Mouse (Mus musculus) forebrain, embryonic 15.5 days (tissue): ENCODE data around the gene Hspd1. TPM values are rescaled to one million over a fixed set of nuclear protein-coding genes. Genes with fewer than 3 reads are reported as not detected.

ENCODE experiments used
- ATAC-seq: fragments of 200-750 bp; cut with Nextera tagmentation; replicated peaks from 2 replicates; pipeline ENCODE4 v1.8.0; 2017; ENCODE audit warnings: mild to moderate bottlenecking, moderate TSS enrichment, moderate library complexity
- H3K27ac ChIP-seq: fragments of 300-500 bp; sonication (generic); replicated peaks from 2 replicates; pipeline ENCODE4 v1.5.1; 2015; ENCODE audit warnings: mild to moderate bottlenecking, inconsistent platforms
- H3K27me3 ChIP-seq: fragments of 300-500 bp; sonication (generic); 2 replicates; pipeline ENCODE4 v1.6.1; 2015; ENCODE audit warnings: inconsistent platforms
- H3K36me3 ChIP-seq: fragments of 300-500 bp; sonication (generic); 2 replicates; pipeline ENCODE4 v1.6.1; 2015; ENCODE audit warnings: mild to moderate bottlenecking, inconsistent platforms
- H3K4me1 ChIP-seq: fragments of 300-500 bp; sonication (generic); 2 replicates; pipeline ENCODE4 v1.6.1; 2015; ENCODE audit warnings: inconsistent platforms
- H3K4me2 ChIP-seq: fragments of 300-500 bp; sonication (generic); replicated peaks from 2 replicates; pipeline ENCODE4 v1.6.1; 2015; ENCODE audit warnings: mild to moderate bottlenecking, inconsistent platforms
- H3K4me3 ChIP-seq: fragments of 300-500 bp; sonication (generic); 2 replicates; pipeline ENCODE4 v1.5.1; 2015; ENCODE audit warnings: mild to moderate bottlenecking, inconsistent platforms
- H3K9ac ChIP-seq: fragments of 300-500 bp; sonication (generic); replicated peaks from 2 replicates; pipeline ENCODE4 v1.6.1; 2015; ENCODE audit warnings: mild to moderate bottlenecking, inconsistent platforms
- H3K9me3 ChIP-seq: fragments of 300-500 bp; sonication (generic); 2 replicates; pipeline ENCODE4 v1.6.1; 2016; ENCODE audit warnings: inconsistent platforms
- WGBS: fragments of 180-500 bp; shearing (Covaris S2); methylation state at CpG from one replicate; pipeline ENCODE4 v1.1.7; 2015; ENCODE audit warnings: mixed read lengths; 5-methylcytosine and 5-hydroxymethylcytosine counted together
- polyA plus RNA-seq: library from polyadenylated mRNA; unstranded; fragments of >200 nt; fragmentation: Nextera tagmentation; extraction: Ambion mirVana; gene quantifications from 2 replicates; pipeline ENCODE4 v1.2.1, GENCODE M21; 2015

Hspd1 gene
- polyA plus RNA-seq, 1 experiment from 2014 or later: 291 TPM

DNA sequence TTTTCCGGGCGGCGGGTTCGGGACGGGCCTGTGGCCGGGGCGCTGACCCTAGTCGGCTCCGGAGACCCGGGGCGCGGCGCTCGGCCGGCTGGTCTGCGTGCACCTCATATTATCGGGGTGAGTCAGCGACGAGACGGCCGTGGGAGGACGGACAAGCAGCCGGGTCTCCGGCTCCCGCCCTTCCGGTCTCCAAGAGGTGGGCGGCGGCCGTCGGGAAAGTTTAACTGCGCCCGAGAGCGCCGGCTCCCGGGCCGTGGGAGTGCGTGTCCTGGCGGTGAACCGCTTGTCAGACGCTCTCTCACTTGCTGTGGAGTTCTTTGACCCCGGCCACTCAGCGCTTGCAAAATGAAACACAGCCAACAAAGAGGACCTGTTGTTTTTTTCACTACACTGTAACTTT lies 35.0 kb downstream of the Hspd1 start:
- ATAC-seq: no peak
- H3K4me2 ChIP-seq: peak overlapping the region; percentile 73
- H3K9ac ChIP-seq: peak overlapping the region; percentile 64
- no peaks in the 10 kb centered on the region; the same call in 1 of the 2 replicates for H3K36me3 ChIP-seq
- no peaks in the 10 kb centered on the region for H3K9me3 ChIP-seq
- peak overlapping the region; percentile 79 for H3K4me3 ChIP-seq
- peaks cover 4% of the 10 kb centered on the region; the same call in 1 of the 2 replicates for H3K27me3 ChIP-seq
- WGBS: under 1% methylated on average over 42 of the region's 42 CpGs
- peak overlapping the region; percentile 58 for H3K27ac ChIP-seq
- H3K4me1 ChIP-seq: peaks cover 15% of the 10 kb centered on the region

DNA sequence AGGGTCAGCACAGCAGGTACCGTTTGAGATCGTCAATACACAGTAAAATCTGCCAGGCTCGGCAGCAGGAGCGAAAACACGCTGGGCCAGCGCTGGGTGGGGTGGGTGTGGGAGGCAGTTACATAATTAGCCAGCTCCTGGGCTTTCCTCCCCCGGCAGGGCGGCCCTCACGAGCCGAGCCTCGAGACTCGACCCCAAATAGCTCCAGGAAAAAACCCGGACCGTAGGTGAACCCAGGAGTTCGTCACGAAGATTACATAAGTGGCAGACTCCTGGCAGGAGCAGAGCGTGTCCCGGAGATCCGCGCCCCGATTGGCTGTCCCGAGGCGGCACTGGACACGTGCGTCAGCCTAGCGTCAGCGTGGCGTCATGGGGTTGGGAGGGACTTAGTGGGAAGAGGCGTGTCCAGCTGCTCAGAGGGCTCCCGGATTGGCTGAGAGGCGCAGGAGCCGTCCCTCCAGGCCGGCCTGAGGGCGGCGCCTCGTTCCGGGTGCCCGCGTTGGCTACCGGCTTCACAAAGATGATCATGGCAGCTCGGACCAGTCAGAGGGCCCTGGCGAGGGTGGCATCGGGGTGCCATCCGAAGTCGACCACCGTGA lies 35.6 kb downstream of the Hspd1 start, which contains the start of gene Coq10b:
Coq10b (plus strand) TSS at position 416 of the 599 bp plus-strand sequence.
- peak within 1 kb of the TSS; percentile 73 for H3K4me2 ChIP-seq
- under 1% methylated on average over 44 of the region's 46 CpGs for WGBS
- H3K9me3 ChIP-seq: no peaks in the 10 kb centered on the region
- no peaks in the 10 kb centered on the region; the same call in 1 of the 2 replicates for H3K36me3 ChIP-seq
- H3K4me1 ChIP-seq: peaks cover 15% of the 10 kb centered on the region
- peak; percentile 100 for ATAC-seq
- peaks cover 4% of the 10 kb centered on the region; the same call in 1 of the 2 replicates for H3K27me3 ChIP-seq
- H3K4me3 ChIP-seq: peak within 1 kb of the TSS; percentile 79
- peak within 1 kb of the TSS; percentile 71 for H3K27ac ChIP-seq
- peak within 1 kb of the TSS; percentile 64 for H3K9ac ChIP-seq

DNA sequence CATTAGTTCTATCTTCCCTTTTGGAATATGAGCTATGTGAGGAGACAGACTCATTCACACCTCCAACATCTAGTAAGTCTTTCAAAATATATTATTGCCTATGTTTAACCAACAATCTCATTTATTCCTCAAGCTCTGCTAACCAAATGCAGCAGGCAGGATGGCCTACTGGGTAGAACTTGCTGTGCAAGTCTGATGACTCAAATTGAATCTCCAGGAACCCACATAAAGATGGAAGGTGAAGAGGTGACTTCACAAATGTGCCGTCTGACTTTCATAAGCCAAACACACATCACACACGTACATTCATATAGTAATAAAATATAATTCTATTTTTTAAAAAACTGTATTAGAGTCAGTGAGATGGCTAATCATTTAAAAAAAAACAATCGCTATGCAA lies 36.4 kb downstream of the Hspd1 start:
- peak overlapping the region; percentile 79; the same call in 1 of the 2 replicates for H3K4me3 ChIP-seq
- peaks cover 4% of the 10 kb centered on the region; the same call in 1 of the 2 replicates for H3K27me3 ChIP-seq
- H3K27ac ChIP-seq: no peak overlapping the region
- no peaks in the 10 kb centered on the region for H3K36me3 ChIP-seq
- ATAC-seq: no peak
- peak overlapping the region; percentile 72 for H3K4me2 ChIP-seq
- H3K9me3 ChIP-seq: no peaks in the 10 kb centered on the region
- H3K4me1 ChIP-seq: peaks cover 15% of the 10 kb centered on the region
- peak overlapping the region; percentile 62 for H3K9ac ChIP-seq
- WGBS: 70% methylated on average over 3 of the region's 3 CpGs

DNA sequence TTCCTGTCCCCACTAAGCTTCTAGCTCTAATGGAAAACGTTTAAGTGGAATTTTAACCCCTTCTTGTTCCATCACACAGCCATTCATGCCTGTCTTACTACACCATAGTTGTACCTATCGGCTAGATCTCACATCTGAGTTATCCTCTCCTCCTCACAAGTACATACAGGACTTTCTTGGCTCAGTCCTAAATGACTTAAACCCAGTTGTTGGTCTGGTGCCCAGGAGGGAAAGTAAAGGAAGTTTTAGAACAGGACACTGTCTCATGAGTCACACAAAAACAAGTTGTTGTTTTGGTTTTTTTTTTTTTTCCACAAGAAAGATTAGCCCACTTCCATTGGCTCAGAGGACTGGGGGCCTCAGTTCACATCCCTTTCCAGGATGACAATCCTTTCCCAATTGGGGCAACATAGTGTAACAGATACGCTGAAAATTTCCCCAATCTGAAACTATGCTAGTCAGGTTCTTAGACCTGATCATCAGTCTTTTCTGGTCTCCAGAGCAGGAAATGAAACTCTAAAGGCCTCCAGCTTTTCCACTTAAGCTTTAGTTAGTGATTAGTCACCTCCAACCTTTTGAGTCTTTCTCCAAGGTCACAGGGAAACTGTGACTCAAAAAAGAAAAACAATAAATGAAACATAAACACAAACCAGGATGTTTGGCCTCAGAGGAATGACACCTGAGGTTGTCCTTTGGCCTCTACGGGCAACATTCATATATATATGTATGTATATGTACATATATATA lies 39.0 kb downstream of the Hspd1 start:
- no peak for ATAC-seq
- H3K36me3 ChIP-seq: no peaks in the 10 kb centered on the region
- H3K27me3 ChIP-seq: peaks cover 4% of the 10 kb centered on the region; the same call in 1 of the 2 replicates
- H3K27ac ChIP-seq: no peak overlapping the region
- H3K4me2 ChIP-seq: no peak overlapping the region
- H3K4me1 ChIP-seq: peaks cover 13% of the 10 kb centered on the region
- H3K9ac ChIP-seq: no peak overlapping the region
- 72% methylated on average over 4 of the region's 4 CpGs for WGBS
- H3K4me3 ChIP-seq: no peak overlapping the region
- no peaks in the 10 kb centered on the region for H3K9me3 ChIP-seq

DNA sequence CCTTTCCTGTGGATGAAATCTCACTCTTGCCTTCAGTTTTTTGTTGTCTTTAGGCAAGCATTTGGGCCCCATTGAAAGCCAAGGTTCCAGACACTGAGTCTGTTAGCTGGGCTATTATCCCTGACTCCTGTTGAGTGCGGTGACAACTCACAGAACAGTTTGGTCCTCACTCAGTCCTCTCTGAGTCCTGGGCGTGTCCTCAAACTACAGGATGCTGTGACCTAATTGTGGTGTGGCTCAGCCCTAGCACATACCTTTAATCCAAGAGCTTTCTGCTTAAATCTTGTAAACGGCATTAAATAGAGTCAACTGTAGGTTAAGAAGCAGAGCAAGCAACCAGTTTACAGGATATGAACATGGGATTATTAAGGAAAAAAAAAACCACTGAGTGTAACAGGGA lies 44.9 kb downstream of the Hspd1 start:
- no peaks in the 10 kb centered on the region for H3K36me3 ChIP-seq
- peaks cover 7% of the 10 kb centered on the region; the same call in 1 of the 2 replicates for H3K9me3 ChIP-seq
- H3K27me3 ChIP-seq: no peaks in the 10 kb centered on the region
- no peak overlapping the region for H3K4me3 ChIP-seq
- H3K4me2 ChIP-seq: no peak overlapping the region
- 82% methylated on average over 3 of the region's 3 CpGs for WGBS
- H3K9ac ChIP-seq: no peak overlapping the region
- no peak for ATAC-seq
- no peaks in the 10 kb centered on the region for H3K4me1 ChIP-seq
- H3K27ac ChIP-seq: no peak overlapping the region

DNA sequence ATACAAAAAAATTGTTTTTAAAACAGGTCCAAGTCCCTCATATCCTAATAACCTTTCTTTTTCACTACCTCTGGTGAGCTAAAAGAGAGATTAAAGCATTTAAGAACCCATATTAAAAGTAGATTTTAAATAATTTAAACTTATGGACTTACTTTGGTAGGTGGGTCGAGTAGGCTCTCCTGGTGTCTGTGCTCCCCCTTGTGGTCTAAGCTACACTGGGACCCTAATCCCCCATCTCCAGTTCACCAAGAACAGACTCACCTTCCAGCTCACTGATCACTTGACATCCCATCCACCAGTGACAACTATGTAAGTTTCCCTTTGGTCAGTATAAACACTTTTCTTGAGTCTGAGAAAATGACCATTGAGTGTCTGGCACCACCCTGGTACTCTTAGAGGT lies 45.8 kb downstream of the Hspd1 start:
- H3K4me3 ChIP-seq: no peak overlapping the region

DNA sequence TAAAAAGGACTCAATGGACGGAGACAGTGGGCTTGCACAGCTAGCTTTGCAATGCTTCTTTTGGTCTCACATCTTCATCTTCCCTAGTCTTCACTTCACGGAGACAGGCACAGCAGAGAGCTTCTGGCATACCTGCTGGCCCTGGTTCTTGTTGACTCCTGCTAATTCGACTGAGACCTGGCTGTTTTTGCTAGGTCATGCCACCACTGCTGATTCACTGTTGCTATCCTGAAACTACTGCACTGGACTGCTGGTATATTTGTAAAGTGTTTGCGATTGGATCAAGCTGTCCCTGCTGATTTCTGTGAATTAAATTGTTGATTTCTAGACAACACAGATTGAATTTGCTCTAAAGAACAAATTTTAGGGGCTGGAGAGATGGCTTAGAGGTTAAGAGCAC lies 46.4 kb downstream of the Hspd1 start:
- no peak overlapping the region for H3K4me3 ChIP-seq
- H3K9ac ChIP-seq: no peak overlapping the region
- no peaks in the 10 kb centered on the region for H3K27me3 ChIP-seq
- no peaks in the 10 kb centered on the region for H3K36me3 ChIP-seq
- no peak for ATAC-seq
- 89% methylated on average over 4 of the region's 4 CpGs for WGBS
- no peak overlapping the region for H3K27ac ChIP-seq
- no peaks in the 10 kb centered on the region for H3K4me1 ChIP-seq
- H3K4me2 ChIP-seq: no peak overlapping the region
- peaks cover 7% of the 10 kb centered on the region; the same call in 1 of the 2 replicates for H3K9me3 ChIP-seq

More for the DNA sequence above, 45.8 kb downstream of the Hspd1 start:
- no peak for ATAC-seq
- Histone ChIP-seq H3K4me2 (no peak overlapping the region), H3K9ac (no peak overlapping the region), H3K36me3 (no peaks in the 10 kb centered on the region), H3K27me3 (no peaks in the 10 kb centered on the region), H3K9me3 (peaks cover 7% of the 10 kb centered on the region; the same call in 1 of the 2 replicates), H3K27ac (no peak overlapping the region), H3K4me1 (no peaks in the 10 kb centered on the region)
- 74% methylated on average over 1 of the region's 1 CpGs for WGBS

DNA sequence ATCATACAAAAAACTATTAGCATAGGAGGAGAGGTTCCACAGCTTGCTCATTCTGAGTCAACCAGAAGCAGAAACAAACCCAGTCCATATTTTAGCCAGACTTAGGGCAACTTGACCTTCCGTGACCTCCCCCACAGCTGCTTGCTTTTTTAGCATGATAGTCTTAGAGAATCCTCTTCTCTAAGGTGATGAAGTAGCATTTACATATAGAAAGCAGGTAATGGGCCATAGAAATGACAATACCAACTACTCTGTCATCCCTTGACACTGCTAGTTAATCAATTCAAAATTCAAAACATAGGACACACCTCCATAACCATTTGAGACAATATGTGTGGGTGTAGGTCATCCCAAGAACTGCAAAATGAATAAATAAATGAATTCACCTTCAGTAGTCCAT lies 48.1 kb downstream of the Hspd1 start:
- H3K36me3 ChIP-seq: no peaks in the 10 kb centered on the region
- no peak overlapping the region for H3K27ac ChIP-seq
- no peak overlapping the region for H3K4me2 ChIP-seq
- H3K27me3 ChIP-seq: no peaks in the 10 kb centered on the region
- WGBS: 88% methylated on average over 1 of the region's 1 CpGs
- peaks cover 7% of the 10 kb centered on the region; the same call in 1 of the 2 replicates for H3K9me3 ChIP-seq
- ATAC-seq: no peak
- H3K9ac ChIP-seq: no peak overlapping the region
- no peak overlapping the region for H3K4me3 ChIP-seq
- no peaks in the 10 kb centered on the region for H3K4me1 ChIP-seq

DNA sequence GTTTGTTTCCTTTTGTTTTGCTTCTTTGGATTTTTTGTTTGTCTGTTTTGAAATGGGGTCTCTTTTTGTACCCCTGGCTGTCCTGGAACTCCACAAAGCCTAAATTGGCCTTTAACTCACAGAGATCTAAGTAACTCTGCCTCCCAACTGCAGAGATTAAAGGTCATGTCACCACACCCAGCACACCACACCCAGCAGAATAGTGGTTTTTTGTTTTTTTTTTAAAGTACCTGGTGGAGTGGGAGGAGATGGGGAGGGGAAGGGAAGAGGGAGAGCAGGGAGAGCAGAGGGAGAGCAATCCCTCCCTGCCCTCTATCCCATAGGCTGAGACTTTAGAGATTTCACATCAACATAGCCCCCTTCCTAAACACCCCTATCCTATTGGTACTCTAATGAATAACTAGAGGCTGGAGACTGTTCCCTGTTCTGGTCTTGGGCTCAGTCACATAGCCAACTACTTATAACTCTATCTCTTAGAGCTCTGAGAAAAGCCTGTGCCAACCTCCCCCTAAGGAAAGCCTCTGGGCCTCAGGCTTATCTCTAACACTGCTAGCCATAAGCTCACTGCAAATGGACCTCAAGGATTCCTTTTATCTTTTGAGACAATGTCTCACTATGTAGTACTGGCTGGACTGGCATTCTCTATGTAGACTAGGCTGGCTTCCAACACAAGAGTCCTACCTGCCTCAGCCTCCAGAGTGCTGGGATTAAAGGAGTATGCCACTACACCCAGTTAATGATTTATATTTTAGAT lies 56.8 kb downstream of the Hspd1 start:
- no peak overlapping the region for H3K4me3 ChIP-seq
- no peak overlapping the region for H3K27ac ChIP-seq
- no peak for ATAC-seq
- H3K4me2 ChIP-seq: no peak overlapping the region
- H3K36me3 ChIP-seq: no peaks in the 10 kb centered on the region
- H3K27me3 ChIP-seq: no peaks in the 10 kb centered on the region
- H3K9ac ChIP-seq: no peak overlapping the region
- H3K9me3 ChIP-seq: no peaks in the 10 kb centered on the region
- peaks cover 4% of the 10 kb centered on the region; the same call in 1 of the 2 replicates for H3K4me1 ChIP-seq

DNA sequence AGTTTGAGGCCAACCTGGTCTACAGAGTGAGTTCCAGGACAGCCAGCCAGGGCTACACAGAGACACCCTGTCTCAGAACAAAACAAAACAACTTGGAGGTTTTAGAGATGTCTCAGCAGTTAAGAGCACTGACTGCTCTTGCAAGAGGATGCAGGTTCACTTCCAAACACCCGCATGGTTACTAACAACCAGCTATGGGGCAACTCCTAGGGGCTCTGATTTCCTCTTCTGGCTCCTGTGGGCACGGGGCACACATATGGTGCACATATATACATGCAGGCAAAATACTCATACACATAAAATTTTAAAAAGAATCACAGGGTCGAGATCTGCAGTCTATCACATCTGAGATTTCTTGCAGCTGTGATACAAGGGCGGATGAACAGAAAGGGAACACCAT lies 58.6 kb downstream of the Hspd1 start:
- Histone ChIP-seq H3K9me3 (no peaks in the 10 kb centered on the region), H3K27me3 (no peaks in the 10 kb centered on the region), H3K4me1 (peaks cover 18% of the 10 kb centered on the region), H3K4me3 (no peak overlapping the region), H3K4me2 (no peak overlapping the region), H3K36me3 (no peaks in the 10 kb centered on the region), H3K27ac (no peak overlapping the region), H3K9ac (no peak overlapping the region)
- WGBS: 76% methylated on average over 4 of the region's 4 CpGs
- no peak for ATAC-seq

DNA sequence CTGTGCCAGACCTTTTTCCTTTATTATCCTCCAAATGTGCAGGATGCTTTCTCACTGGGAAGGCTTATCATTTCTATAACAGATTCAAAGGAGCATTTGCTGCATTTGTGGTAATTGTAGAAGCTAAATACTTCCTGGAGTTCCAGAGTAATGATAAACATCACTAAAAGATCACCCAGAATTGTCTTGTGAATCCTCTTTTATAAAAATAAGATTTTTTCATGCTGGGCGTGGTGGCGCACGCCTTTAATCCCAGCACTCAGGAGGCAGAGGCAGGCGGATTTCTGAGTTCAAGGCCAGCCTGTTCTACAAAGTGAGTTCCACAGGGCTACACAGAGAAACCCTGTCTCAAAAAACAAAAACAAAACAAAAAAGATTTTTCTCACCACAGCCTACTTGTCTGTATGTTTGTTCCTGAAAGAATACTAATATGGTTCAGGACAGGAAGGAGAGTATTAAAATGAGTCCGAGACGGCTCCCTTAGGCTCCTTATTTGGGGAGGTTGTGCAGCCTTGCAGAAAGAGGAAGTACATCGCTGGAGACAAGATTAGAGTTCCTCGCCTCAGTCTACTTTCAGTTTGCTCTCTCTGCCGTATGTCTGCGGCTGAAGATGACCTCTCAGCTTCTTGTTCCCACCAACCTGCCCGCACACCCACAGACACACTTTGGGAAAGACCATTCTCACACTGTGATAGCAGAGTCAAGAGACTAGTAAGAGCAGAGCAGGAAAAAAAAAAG lies 59.4 kb downstream of the Hspd1 start:
- H3K9me3 ChIP-seq: no peaks in the 10 kb centered on the region

More for the DNA sequence above, 59.4 kb downstream of the Hspd1 start:
- peaks cover 24% of the 10 kb centered on the region for H3K4me1 ChIP-seq
- H3K4me2 ChIP-seq: no peak overlapping the region
- no peaks in the 10 kb centered on the region for H3K27me3 ChIP-seq
- H3K27ac ChIP-seq: no peak overlapping the region
- no peak overlapping the region for H3K9ac ChIP-seq
- H3K4me3 ChIP-seq: no peak overlapping the region
- no peak for ATAC-seq
- 91% methylated on average over 11 of the region's 11 CpGs for WGBS
- no peaks in the 10 kb centered on the region for H3K36me3 ChIP-seq
